Mouse (Mus musculus): ENCODE results near the gene Papss2.

Gene Papss2

DNA sequence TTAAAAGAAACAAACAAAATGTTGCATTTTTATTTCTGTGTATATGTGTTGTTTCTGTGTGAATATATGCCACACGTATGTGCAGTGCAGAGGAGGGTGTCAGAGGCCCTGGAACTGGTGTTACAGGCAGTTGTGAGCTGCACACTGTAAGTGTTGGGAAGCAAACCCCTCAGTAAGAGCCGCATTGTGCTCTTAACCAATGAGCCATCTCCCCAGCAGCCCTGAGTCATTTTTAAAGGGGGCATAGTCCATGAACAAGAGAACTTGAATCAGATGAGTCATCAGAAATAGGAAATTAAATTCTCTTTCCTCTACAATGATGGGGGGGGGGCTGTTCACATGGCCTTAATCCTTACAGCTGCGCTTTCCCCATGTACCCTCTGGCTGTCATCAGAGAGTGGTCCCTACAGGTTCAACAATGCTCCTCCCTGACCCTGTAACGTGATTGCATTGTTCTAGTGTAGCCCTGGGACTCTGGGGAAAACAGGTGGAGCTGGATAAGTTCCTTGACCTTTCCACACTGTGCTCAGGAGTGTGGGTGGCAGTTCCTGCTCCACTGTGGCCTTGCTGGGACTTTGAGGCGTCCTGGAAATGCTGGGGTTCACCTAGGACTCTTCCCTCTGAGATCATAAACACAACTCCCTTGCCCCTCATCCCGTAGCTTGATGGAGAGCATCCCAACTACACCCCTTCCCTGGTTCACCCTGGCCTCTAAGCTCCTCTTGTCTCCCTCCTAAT, 5.6 kb downstream of the Papss2 start:
- DNase-seq: no peak

- no peak for DNase-seq
These were observed 7.9 kb downstream of the Papss2 start for GRCm38 (mm10) chr19:32603466-32603865.

DNA sequence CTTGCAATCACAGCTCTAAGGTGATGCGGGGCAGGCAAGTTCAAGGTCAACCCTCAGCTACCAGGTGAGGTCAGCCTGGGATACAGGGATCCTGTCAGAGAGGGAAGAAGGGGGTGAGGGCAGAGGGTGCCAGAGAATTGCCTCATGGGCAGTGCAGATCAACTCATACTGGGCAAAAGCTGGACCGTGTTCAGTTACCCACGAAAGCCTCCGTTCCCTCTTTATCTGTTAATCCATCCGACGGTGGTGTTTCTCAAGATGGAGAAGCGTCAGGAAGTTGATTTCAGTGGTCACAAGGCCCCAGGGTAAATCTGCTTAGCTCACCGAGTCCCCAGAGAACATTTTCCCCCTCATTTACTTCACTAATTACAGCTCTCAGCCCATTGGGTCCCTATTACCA, 8.5 kb downstream of the Papss2 start:
- no peak for DNase-seq

GRCm38 (mm10) chr19:32604563-32605252, 9.1 kb downstream of the Papss2 start:
- DNase-seq: no peak

DNA sequence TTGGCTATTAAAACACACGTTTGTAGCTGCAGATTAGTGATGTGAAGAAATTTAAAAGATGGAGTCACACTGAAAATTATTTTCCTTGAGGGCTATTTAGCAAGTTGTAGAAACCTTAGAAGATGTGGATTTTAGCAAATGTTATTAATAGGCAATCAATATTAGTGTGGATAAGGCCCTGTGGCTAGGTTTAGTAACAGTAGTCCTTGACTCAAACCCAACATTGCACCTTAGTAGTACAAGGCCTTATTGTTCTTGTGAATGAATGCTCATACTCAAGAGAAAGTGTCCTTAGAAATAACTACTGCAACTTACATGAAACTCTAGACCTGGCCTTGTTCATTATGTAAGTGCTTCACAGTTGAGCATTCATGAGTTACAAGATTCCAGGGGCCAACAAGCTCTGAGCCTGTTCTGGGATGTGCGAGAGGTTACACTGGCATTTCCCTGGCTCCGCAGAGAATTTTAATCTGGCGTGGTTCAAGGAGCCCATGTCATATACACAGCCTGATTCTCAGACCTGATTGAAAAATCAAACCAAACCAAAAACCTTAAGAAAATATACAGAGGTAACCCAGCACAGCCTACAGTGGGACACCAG, 10.7 kb downstream of the Papss2 start:
- DNase-seq: no peak

DNA sequence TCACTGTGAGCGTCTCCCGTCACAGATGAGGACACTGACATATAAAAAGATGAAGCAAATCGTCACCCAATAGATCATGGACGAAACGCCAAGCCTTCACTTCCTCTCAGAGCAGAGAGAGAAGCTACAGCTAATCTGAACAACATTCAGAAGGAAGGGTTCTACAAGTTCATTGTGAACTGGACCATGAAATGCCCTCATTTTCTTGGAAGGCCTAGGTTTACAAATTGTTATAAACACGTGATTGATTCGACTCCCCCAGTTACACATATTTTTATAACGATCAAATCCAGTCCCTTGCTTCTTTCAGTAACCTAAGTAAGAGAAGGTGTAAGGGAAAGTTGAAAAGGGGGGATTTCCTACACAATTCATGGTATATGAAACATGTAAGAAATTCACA, 11.4 kb downstream of the Papss2 start:
- no peak for DNase-seq

DNA sequence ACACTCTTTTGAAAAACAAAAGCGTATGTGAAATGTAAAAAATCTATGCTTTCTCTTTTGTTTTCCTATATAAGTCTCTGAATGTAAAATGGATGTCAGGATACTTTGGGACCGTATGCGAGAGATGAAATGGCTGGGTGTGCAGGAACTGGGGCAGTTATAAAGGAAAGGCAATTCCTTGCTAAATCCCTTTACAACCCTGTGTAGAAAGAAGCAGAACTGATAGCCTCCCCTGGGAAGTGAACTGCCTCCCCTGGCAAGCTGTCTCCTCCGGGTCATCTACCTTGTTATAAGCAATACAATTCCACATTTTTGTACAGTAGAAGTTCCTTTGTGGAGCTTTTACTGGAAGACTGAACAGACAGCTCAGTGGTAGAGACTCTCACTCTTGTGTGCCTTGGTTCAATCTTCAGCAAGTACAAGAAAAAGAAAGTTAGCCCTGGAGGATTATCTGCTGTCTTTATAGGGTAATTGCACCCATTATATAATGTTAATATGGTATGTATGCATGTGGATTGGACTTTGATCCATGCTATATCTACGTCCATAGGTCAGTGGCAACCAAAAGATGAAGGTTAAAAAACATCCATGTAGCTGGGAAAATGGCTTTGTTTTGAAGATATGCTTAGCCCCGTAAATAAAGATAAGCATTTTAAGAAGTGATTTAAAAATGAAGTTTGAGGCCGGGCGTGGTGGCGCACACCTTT, 15.9 kb downstream of the Papss2 start:
- no peak for DNase-seq

DNA sequence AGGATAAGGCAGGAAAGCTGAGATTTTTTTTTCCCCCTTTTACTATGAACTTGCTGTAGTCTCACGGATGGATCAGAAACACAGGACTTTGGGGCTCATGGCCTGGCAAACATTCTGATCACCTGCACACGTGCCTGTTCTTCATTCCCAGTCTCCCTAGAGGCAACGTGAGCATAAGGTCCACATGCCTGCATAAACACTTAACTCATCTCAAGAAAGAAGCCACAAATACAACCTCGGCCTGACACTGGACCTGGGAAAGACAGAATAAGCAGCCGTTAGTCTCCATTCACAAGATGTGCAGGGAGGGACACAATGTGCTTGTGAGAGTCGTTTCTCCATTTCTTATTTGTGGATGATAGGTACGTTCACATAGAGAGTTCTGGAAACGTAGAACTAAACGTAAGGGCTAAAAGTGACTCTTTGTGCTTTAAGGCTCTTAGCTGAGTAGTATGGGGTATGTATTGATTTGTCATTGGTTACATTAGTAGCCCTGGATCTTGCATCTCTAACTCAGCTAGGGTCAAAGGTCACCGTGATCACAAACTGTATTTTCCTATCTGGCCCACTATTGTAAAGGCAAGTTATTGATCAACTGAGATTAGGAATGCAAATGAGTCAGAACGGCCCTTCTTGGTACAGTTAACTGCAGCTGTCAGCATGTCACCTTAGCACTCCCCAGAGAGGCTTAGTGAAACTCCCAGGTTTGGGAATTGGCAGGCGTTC, 18.6 kb downstream of the Papss2 start:
- no peak for DNase-seq

DNA sequence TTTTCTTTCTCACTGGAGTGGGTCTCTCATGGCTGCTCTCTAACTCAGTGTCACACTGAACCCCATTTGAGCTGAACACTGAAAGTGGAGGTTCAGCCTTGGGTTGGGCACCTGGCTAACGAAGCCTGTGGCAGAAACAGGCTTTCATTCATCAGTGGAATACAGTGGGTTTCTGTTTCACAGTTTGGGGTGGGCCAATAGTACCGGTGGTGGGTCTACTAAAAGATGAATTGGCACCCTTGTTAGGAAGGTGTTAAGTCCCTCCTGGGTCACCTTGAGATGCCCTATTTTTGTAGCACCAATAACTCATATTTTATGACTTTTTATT, 19.1 kb downstream of the Papss2 start:
- no peak for DNase-seq

- DNase-seq: no peak
These were observed 21.1 kb downstream of the Papss2 start for GRCm38 (mm10) chr19:32616646-32617045.

GRCm38 (mm10) chr19:32619739-32620138, 24.1 kb downstream of the Papss2 start:
- DNase-seq: peak; percentile 70

GRCm38 (mm10) chr19:32620859-32621445, 25.4 kb downstream of the Papss2 start:
- DNase-seq: no peak

- DNase-seq: peak; percentile 66
These were observed 26.6 kb downstream of the Papss2 start for GRCm38 (mm10) chr19:32622142-32622541.

DNA sequence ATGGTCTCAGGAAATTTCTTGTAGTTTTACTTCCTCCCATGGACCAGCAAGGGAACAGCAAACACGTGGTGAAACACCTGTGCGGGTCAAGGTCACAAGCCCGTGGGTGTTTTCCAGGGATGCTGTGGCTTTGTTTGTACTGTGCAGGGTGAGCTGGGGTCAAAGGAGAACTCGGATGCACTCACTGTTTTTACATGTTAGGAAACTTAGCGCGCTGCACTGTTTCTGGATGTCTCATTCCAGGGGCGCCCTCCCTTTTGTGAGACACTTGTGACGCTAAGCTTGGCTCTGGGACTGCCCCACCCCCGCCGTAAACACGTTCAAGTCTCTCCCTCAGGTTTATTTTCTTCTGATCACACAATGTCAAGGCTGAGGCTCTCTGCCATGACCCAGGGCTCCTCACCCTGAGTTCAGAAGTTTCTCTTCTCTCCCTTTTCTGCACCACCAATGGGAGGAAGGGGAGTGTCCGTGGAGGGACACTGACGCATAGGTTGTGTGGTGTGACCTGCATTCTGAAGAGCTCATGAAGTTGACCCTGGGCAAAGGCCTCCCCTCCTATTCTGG, 31.3 kb downstream of the Papss2 start:
- DNase-seq: peak; percentile 78

GRCm38 (mm10) chr19:32627631-32628030, 32.0 kb downstream of the Papss2 start:
- peak; percentile 71 for DNase-seq

DNA sequence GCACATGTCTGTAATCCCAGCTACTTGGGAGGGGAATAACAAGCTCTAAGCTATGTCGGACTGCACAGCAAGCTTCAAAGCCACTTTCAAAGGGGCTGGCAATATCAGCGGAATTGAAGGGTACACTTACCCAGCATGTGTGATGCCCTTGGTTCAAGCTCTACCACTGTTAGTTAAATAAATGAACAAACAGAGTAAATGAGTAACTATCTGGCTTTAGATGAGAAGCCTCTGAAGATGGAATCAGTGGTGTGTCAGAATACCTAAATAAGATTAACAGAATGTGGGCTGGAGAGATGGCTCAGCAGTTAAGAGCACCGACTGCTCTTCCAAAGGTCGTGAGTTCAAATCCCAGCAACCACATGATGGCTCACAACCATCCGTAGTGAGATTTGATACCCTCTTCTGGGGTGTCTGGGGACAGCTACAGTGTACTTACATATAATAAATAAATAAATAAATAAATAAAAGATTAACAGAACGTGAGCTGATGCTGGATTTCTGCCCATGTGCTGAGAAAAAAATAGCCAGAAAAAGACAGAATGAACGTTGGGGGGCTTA, 33.1 kb downstream of the Papss2 start:
- peak; percentile 63 for DNase-seq

DNA sequence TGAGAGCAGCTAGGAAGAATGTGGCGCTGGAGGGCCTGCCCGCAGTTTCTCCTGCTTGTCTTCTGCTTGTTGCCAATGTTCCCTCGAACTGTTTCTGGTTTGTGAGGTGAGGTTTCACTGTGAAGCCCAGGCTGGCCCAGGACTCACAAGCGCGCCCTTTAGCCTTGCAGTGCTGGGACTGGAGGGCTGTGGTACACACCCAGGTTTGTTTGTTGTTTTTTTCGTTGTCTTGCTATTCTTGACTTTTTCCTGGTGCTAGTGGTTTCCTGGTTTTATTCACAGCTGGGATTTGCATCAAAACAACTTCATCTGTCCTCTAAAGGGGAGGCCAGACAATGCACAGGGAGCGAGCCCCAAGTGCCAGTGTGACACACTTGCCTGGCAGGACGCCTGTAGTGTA, 39.3 kb downstream of the Papss2 start:
- no peak for DNase-seq

DNA sequence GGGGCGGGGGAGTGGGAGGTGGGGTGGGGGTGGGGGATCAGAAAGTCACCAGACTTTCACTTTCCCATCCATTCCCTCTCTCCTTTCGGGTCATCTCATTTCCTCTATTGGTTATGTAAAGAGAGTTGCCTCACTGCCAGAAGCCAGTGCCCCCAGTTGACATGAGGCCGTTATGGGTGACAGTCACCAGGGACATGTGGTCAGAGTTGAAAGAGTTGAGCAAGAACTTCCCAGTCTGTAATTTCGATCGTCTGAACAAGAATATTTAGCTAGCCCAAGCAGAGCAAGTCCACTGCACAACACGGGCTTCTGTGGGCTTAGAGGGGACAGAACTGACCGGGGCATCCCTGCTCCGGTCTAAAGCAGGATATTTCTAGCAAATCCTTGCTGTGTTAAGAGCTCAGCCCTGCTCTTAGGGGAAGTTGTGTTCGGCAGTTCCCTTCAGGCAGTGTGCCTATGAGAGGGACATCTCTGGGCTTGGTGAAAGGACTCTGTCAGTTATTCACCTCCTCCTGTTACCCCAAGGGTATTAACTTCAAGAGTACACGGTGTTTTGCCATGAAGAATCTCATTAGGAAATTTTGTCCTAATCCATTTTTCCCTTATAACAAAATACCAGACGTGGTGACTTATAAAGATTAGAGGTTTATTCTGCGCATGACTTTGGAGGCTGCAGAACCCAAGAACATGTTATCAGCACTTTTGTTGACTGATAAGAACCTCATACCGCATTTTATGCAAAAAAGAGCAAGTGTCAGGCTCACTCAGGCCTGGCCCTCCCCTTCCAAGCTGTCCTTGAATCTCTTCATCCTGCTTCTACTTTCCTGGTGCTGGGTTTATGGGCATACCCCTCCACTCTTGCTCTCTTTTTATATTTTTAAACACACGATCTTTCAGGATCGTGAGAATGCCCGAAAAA, 42.0 kb downstream of the Papss2 start:
- DNase-seq: peak; percentile 47

DNA sequence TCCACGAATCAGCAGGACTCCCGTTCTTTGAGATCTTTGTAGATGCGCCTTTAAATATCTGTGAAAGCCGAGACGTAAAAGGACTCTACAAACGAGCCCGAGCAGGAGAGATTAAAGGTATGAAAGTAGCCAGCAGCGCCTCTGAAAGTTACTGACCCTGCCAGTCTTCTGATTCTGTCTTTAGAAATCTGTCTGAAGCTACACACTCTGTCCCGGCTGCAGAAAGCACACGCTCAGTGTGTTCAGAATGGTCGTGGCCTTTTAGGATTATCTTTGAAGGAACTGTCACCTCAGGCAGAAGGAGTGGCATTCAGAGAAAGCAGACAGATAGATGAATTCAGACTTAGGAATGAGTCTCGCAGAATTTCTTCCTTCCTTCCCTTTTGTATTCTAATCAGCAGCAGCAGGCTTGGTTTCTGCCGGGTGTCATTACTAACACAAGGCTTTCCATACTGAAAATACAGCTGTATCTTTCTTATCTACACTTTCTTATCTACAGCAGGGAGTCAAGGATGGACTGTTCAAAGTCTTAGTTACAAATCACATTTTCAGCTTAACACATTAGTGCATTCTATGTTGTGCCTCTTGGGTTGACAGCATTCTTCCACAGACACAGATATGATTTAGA, 42.8 kb downstream of the Papss2 start:
- DNase-seq: no peak

GRCm38 (mm10) chr19:32641535-32641934, 45.9 kb downstream of the Papss2 start:
- no peak for DNase-seq

Data from kidney, adult 11 months (tissue).